Mouse (Mus musculus) lung, postnatal 0 days (tissue): ENCODE data around the gene Olfr474. TPM values are rescaled to one million over a fixed set of nuclear protein-coding genes. Genes with fewer than 3 reads are reported as not detected.
"Not testable (repeated sequence)": the region's sequence is repeated elsewhere in the genome, so short reads cannot be mapped to it uniquely, and the experiment has no call there.

Source experiments
- ATAC-seq: fragments of 200-750 bp; cut with Nextera tagmentation; 2 replicates; pipeline ENCODE4 v1.8.0; 2017; ENCODE audit warnings: moderate library complexity
- DNase-seq: peaks from one replicate; pipeline ENCODE4 v3.0.0-alpha.2; 2016; ENCODE audit warnings: low spot score
- H3K27ac ChIP-seq: fragments of 300-500 bp; sonication (generic); 2 replicates; pipeline ENCODE4 v1.5.1; 2014; ENCODE audit warnings: antibody characterized with exemption, mild to moderate bottlenecking, low read length, mixed read lengths
- H3K27me3 ChIP-seq: fragments of 300-500 bp; sonication (generic); replicated peaks from 2 replicates; pipeline ENCODE4 v1.6.1; 2014; ENCODE audit warnings: low read length, mixed read lengths; ENCODE audit not compliant: insufficient read depth
- H3K36me3 ChIP-seq: fragments of 300-500 bp; sonication (generic); 2 replicates; pipeline ENCODE4 v1.6.1; 2014; ENCODE audit warnings: low read length, mixed read lengths; ENCODE audit not compliant: insufficient read depth
- H3K4me1 ChIP-seq: fragments of 300-500 bp; sonication (generic); 2 replicates; pipeline ENCODE4 v1.6.1; 2014; ENCODE audit warnings: antibody characterized with exemption, low read depth, low read length, mixed read lengths; ENCODE audit not compliant: insufficient read depth
- H3K4me2 ChIP-seq: fragments of 300-500 bp; sonication (generic); replicated peaks from 2 replicates; pipeline ENCODE4 v1.6.1; 2014; ENCODE audit warnings: low read depth, mild to moderate bottlenecking, low read length, moderate library complexity, mixed read lengths
- H3K4me3 ChIP-seq: fragments of 300-500 bp; sonication (generic); 2 replicates; pipeline ENCODE4 v1.5.1; 2014; ENCODE audit warnings: low read depth, low read length
- H3K9ac ChIP-seq: fragments of 300-500 bp; sonication (generic); replicated peaks from 2 replicates; pipeline ENCODE4 v1.6.1; 2014; ENCODE audit warnings: low read depth, mild to moderate bottlenecking
- H3K9me3 ChIP-seq: fragments of 300-500 bp; sonication (generic); 2 replicates; pipeline ENCODE4 v1.6.1; 2016; ENCODE audit warnings: low read length, mixed read lengths
- CTCF ChIP-seq: IDR thresholded peaks from 2 replicates; pipeline ENCODE4 v1.5.1; 2016; ENCODE audit warnings: antibody characterized with exemption, mild to moderate bottlenecking
- EP300 ChIP-seq: IDR thresholded peaks from 2 replicates; pipeline ENCODE4 v1.6.1; 2016; ENCODE audit warnings: antibody characterized with exemption, mild to moderate bottlenecking, control low read depth
- WGBS: fragments of 180-500 bp; shearing (Covaris S2); extraction: QIAGEN DNeasy Blood & Tissue Kit; methylation state at CpG from one replicate; pipeline ENCODE4 v1.1.7; 2014; 5-methylcytosine and 5-hydroxymethylcytosine counted together
- polyA plus RNA-seq: library from polyadenylated mRNA; unstranded; fragments of >200 nt; fragmentation: Nextera tagmentation; extraction: Ambion mirVana; gene quantifications from 2 replicates; pipeline ENCODE4 v1.2.1, GENCODE M21; 2015

Gene Olfr474
- polyA plus RNA-seq, result not detected in 2 replicates

DNA sequence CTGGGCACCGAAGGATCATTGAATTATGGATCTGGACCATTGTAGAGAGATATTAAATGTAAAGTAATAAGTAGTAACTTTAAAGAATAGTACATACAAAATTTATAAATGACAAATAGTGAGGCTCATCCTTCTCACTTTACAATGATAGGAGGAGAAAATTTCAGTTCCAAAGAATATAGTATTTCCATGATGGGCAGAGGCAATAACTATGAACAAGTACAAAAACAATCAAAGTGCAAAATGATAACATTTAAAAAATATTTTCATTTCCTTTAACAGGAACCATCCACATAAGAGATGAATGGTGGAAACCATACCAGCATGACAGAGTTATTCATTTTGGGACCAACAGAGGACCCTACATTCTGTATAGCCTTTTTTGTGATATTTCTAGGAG, at the start of gene Olfr474:
Gene Olfr474 (plus strand): TSS at position 301 of the 400 bp plus-strand sequence.
- no peak within 1 kb of the TSS for H3K4me2 ChIP-seq
- WGBS, result 70% methylated on average over 1 of the region's 1 CpGs
- H3K9me3 ChIP-seq, result no peaks in the 10 kb centered on the region
- ATAC-seq, result no peak
- H3K4me1 ChIP-seq, result no peaks in the 10 kb centered on the region
- DNase-seq, result no peak
- H3K27me3 ChIP-seq, result no peaks in the 10 kb centered on the region
- H3K36me3 ChIP-seq, result no peaks in the 10 kb centered on the region
- H3K27ac ChIP-seq, result no peak within 1 kb of the TSS
- no peak within 1 kb of the TSS for H3K9ac ChIP-seq
- H3K4me3 ChIP-seq, result no peak within 1 kb of the TSS
- TF ChIP-seq CTCF, result no peak
- no peak for TF ChIP-seq EP300

DNA sequence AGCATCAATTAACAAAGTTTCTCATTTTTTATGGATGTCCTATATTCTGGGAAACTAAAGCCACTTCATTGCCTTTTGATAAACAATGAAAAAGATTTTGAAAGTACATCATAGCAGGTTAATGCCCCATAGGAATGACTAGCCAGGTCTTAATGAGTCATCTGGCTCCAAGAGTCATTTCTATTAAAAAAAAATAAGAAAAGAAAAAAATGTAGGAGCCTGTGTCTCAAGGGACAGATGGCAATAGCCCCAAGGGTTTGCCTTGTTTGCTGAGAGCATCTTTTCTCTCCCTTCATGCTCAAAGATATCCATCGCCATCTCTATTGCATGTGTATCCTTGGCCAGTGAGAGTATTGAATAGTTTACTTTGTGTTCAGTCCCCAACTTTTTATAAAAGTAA, 24.3 kb upstream of the Olfr474 start, which contains the start of gene Olfr473:
Gene Olfr473 (plus strand): TSS at position 301 of the 400 bp plus-strand sequence.
- 85% methylated on average over 1 of the region's 1 CpGs for WGBS
- no peak for TF ChIP-seq CTCF
- TF ChIP-seq EP300, result no peak
- H3K36me3 ChIP-seq, result no peaks in the 10 kb centered on the region
- no peak within 1 kb of the TSS for H3K27ac ChIP-seq
- ATAC-seq, result no peak
- no peak within 1 kb of the TSS for H3K4me3 ChIP-seq
- no peaks in the 10 kb centered on the region for H3K27me3 ChIP-seq
- DNase-seq, result no peak
- no peak within 1 kb of the TSS for H3K9ac ChIP-seq
- no peaks in the 10 kb centered on the region for H3K9me3 ChIP-seq
- H3K4me1 ChIP-seq, result no peaks in the 10 kb centered on the region
- H3K4me2 ChIP-seq, result no peak within 1 kb of the TSS

DNA sequence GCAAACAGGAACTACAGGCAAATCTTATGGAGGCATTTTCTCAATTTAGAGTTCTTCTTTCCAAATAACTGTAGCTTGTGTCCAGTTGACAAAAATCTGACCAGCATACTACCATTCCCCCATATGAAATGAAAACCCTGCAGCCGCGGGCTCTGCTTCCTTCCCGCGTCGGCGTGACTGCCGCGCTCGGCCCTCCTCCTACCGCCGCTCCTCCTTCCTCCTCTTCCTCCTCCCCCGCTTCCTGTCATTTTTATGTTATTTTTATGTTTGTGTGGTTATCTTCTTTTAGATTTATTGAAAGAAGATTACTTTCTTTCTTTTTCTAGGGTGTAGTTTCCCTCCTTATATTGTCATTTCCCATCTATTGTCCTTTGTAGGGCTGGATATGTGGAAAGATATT, 1.9 kb upstream of the Olfr474 start:
- not testable (repeated sequence) for H3K36me3 ChIP-seq, H3K9me3 ChIP-seq, H3K4me3 ChIP-seq, H3K9ac ChIP-seq, H3K4me2 ChIP-seq, H3K27me3 ChIP-seq, ATAC-seq, H3K4me1 ChIP-seq, DNase-seq, H3K27ac ChIP-seq
- whole genome bisulfite sequencing, result 93% methylated on average over 12 of the region's 12 CpGs

- TF ChIP-seq EP300, result no peak
- no peak for TF ChIP-seq CTCF
- ATAC-seq, result no peak
- no peaks in the 10 kb centered on the region for H3K4me1 ChIP-seq
These were observed 10.1 kb downstream of the Olfr474 start, which contains the start of gene Olfr476 for GRCm38 (mm10) chr7:107964503-107964902. Gene Olfr476 (plus strand): TSS chr7:107964803.

GRCm38 (mm10) chr7:107986393-107986792, 31.9 kb downstream of the Olfr474 start, which contains the start of gene Olfr477:
Gene Olfr477 (plus strand): TSS chr7:107986693.
- no peak within 1 kb of the TSS for H3K27ac ChIP-seq
- H3K36me3 ChIP-seq, result no peaks in the 10 kb centered on the region
- no peaks in the 10 kb centered on the region for H3K4me1 ChIP-seq
- H3K27me3 ChIP-seq, result no peaks in the 10 kb centered on the region
- TF ChIP-seq EP300, result no peak
- ATAC-seq, result no peak
- no peak within 1 kb of the TSS for H3K9ac ChIP-seq
- H3K4me2 ChIP-seq, result no peak within 1 kb of the TSS
- 64% methylated on average over 2 of the region's 2 CpGs for WGBS
- H3K9me3 ChIP-seq, result no peaks in the 10 kb centered on the region
- no peak for DNase-seq
- no peak within 1 kb of the TSS for H3K4me3 ChIP-seq

More at GRCm38 (mm10) chr7:107964503-107964902, 10.1 kb downstream of the Olfr474 start, which contains the start of gene Olfr476:
- Histone ChIP-seq H3K27me3 (no peaks in the 10 kb centered on the region), H3K4me3 (no peak within 1 kb of the TSS), H3K9ac (no peak within 1 kb of the TSS), H3K4me2 (no peak within 1 kb of the TSS), H3K9me3 (no peaks in the 10 kb centered on the region), H3K36me3 (no peaks in the 10 kb centered on the region), H3K27ac (no peak within 1 kb of the TSS)
- no peak for DNase-seq
- WGBS, result 31% methylated on average over 1 of the region's 1 CpGs

Other genes with a start within 250 kb of the Olfr474 start
- 0.07 and 0.12 TPM in 2 replicates for gene Cyb5r2, start 196.6 kb upstream of the Olfr474 start, polyA plus RNA-seq
- not detected in 2 replicates for gene Ovch2, start 153.4 kb upstream of the Olfr474 start, polyA plus RNA-seq
- not detected in 2 replicates for gene Olfr467, start 142.4 kb upstream of the Olfr474 start, polyA plus RNA-seq
- not detected in 2 replicates for gene Olfr469, start 129.1 kb upstream of the Olfr474 start, polyA plus RNA-seq
- not detected in 2 replicates for gene Olfr470, start 107.2 kb upstream of the Olfr474 start, polyA plus RNA-seq
- gene Olfr472, start 56.7 kb upstream of the Olfr474 start, polyA plus RNA-seq, result not detected in 2 replicates
- gene Olfr473, start 24.2 kb upstream of the Olfr474 start, polyA plus RNA-seq, result not detected in 2 replicates
- not detected in 2 replicates for gene Olfr476, start 10.2 kb downstream of the Olfr474 start, polyA plus RNA-seq
- not detected in 2 replicates for gene Olfr477, start 32.0 kb downstream of the Olfr474 start, polyA plus RNA-seq
- gene Olfr478, start 79.3 kb downstream of the Olfr474 start, polyA plus RNA-seq, result not detected in 2 replicates
- not detected in 2 replicates for gene Olfr479, start 96.0 kb downstream of the Olfr474 start, polyA plus RNA-seq
- gene Olfr480, start 112.7 kb downstream of the Olfr474 start, polyA plus RNA-seq, result not detected in 2 replicates
- gene Olfr481, start 125.2 kb downstream of the Olfr474 start, polyA plus RNA-seq, result not detected in 2 replicates
- 0.08 and 0.16 TPM in 2 replicates for gene Olfr482, start 142.9 kb downstream of the Olfr474 start, polyA plus RNA-seq
- gene Olfr483, start 146.2 kb downstream of the Olfr474 start, polyA plus RNA-seq, result not detected in 2 replicates
- not detected in 2 replicates for gene Olfr484, start 172.8 kb downstream of the Olfr474 start, polyA plus RNA-seq
- gene Olfr485, start 205.2 kb downstream of the Olfr474 start, polyA plus RNA-seq, result not detected in 2 replicates
- not detected in 2 replicates for gene Olfr486, start 218.1 kb downstream of the Olfr474 start, polyA plus RNA-seq